In the genomic region with DNA sequence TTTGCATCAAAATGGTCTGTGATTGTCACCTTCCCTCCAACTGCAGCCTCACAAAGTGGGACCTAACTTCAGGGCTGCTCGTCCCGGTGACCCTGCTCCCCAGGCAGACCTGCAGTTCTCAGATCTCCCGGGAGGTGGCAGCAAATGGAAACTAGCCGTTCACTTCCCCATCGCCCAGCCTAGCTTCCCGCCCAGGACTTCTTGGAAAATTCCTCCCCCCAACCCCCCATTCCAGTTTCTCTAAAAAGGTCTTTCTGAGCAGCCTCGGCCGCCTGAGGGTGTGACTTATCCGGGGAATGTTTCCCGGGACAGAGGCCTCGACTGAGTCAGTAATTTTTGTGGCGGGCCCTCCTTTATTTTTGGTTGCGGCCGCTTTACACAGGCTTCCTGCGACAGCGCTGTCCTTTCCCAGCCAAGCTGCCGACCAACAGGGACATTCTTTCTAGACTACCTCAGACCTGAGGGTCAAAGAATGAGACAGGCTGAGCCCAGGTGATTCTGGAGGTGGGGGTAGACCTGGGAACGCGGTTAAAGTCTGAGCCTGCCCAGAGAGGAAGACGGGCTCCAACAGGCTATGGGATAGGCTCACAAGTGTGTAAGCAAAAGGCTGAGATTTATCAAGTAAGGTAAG, we compare ENCODE assay signal across 8 mouse cellular contexts. TPM values are rescaled to one million over a fixed set of nuclear protein-coding genes. Genes with fewer than 3 reads are reported as not detected.
DNase-seq lines count a peak whose midpoint lies in the region; ATAC-seq and TF ChIP-seq lines count a peak whose summit lies in the region.

No protein-coding gene starts in this region.

- CTCF ChIA-PET in Patski (lab: Charles Lee): interaction anchor here (0.9 to 1.5 kb wide), 6 partner anchors 8 to 301 kb away, joined by 3 to 4 read pairs (median 4); no protein-coding TSS in a partner anchor

- peak overlapping the region; percentile 31 for H3K4me3 ChIP-seq in hindbrain, embryonic 14.5 days (replicated peaks; ENCODE audit: low read length)

- peak overlapping the region; percentile 35 for H3K9ac ChIP-seq in hindbrain, embryonic 14.5 days

- H3K27ac ChIP-seq in hindbrain, embryonic 14.5 days: no peak overlapping the region

- POLR2A ChIA-PET in Patski (lab: Charles Lee): no interaction called here

- in situ Hi-C loops in Patski (cut with MboI; ENCODE audit: low pct_unique_long_range_greater_than_20kb): loop anchor here (10.0 kb wide), 1 partner anchor 203 kb away; no protein-coding TSS in a partner anchor

- H3K4me1 ChIP-seq in hindbrain, embryonic 14.5 days (replicated peaks; ENCODE audit: control insufficient read depth, insufficient read depth, low read length): no peaks in the 10 kb centered on the region

- TF ChIP-seq CTCF in Patski (IDR thresholded peaks at IDR 0.05): peak; percentile 90

- H3K27me3 ChIP-seq in Patski: no peaks in the 10 kb centered on the region
- H3K27me3 ChIP-seq in hindbrain, embryonic 14.5 days (ENCODE audit: control insufficient read depth, insufficient read depth, low read length): no peaks in the 10 kb centered on the region

- peak; percentile 66 for ATAC-seq in Patski
- ATAC-seq in hindbrain, embryonic 14.5 days (ENCODE audit: low FRiP score): peak; percentile 40; the same call in 1 of the 2 replicates

- no peak for DNase-seq in Patski (ENCODE audit: low read depth, low spot score)
- peak; percentile 89 to 91 for DNase-seq in cerebellum, postnatal 36 days
- DNase-seq in frontal cortex, postnatal 36 days (ENCODE audit: low spot score in 2 of 2): peak; percentile 72 to 85
- DNase-seq in hindbrain, embryonic 14.5 days (ENCODE audit: low spot score): peak; percentile 88
- peak; percentile 52 for DNase-seq in left cerebral cortex, adult 11 months (ENCODE audit: low spot score)
- DNase-seq in lung, postnatal 4 days: peak; percentile 82 to 92
- DNase-seq in retina, postnatal 1 day: peak; percentile 84
- DNase-seq in thymus, postnatal 4 days: peak; percentile 90

- WGBS in hindbrain, embryonic 14.5 days: 4% methylated on average over 20 of the region's 20 CpGs

- H3K36me3 ChIP-seq in hindbrain, embryonic 14.5 days (replicated peaks; ENCODE audit: control insufficient read depth, insufficient read depth): no peaks in the 10 kb centered on the region

- H3K9me3 ChIP-seq in hindbrain, embryonic 14.5 days (ENCODE audit: control insufficient read depth, low read length): no peaks in the 10 kb centered on the region

- H3K4me2 ChIP-seq in hindbrain, embryonic 14.5 days (replicated peaks): peak overlapping the region; percentile 55

RNA-seq across cellular contexts. Expression of gene Ahctf1, which starts 44.4 kb away (rescaled TPM):
- 33.5 TPM for polyA plus RNA-seq in Patski (2021)
- polyA plus RNA-seq in hindbrain, embryonic 14.5 days (2014; fragmentation: Nextera tagmentation; extraction: Ambion mirVana): 17.5 and 19.2 TPM in 2 replicates

RNA-seq across cellular contexts. Expression of gene Gm10518, which starts 44.7 kb away (rescaled TPM):
- polyA plus RNA-seq in Patski (2021): 0.35 TPM
- polyA plus RNA-seq in hindbrain, embryonic 14.5 days (2014; fragmentation: Nextera tagmentation; extraction: Ambion mirVana): 0.27 TPM in 1 of 2 replicates, not detected in the other
